Mouse (Mus musculus) lung, embryonic 15.5 days (tissue): ENCODE measurements around the gene Letm1. TPM values are rescaled to one million over a fixed set of nuclear protein-coding genes. Genes with fewer than 3 reads are reported as not detected.

Experiments used
- ATAC-seq: fragments of 200-750 bp; cut with Nextera tagmentation; 2 replicates; pipeline ENCODE4 v1.8.0; 2017; ENCODE audit warnings: moderate number of reproducible peaks, borderline replicate concordance; ENCODE audit not compliant: low FRiP score, low TSS enrichment; ENCODE audit errors: extremely low read depth
- H3K27ac ChIP-seq: fragments of 300-500 bp; sonication (generic); 2 replicates; pipeline ENCODE4 v1.5.1; 2015; ENCODE audit warnings: moderate library complexity, mild to moderate bottlenecking, inconsistent platforms
- H3K27me3 ChIP-seq: fragments of 300-500 bp; sonication (generic); 2 replicates; pipeline ENCODE4 v1.6.1; 2015; ENCODE audit warnings: inconsistent platforms
- H3K36me3 ChIP-seq: fragments of 300-500 bp; sonication (generic); 2 replicates; pipeline ENCODE4 v1.6.1; 2015; ENCODE audit warnings: inconsistent platforms
- H3K4me1 ChIP-seq: fragments of 300-500 bp; sonication (generic); 2 replicates; pipeline ENCODE4 v1.6.1; 2015; ENCODE audit warnings: inconsistent platforms
- H3K4me2 ChIP-seq: fragments of 300-500 bp; sonication (generic); 2 replicates; pipeline ENCODE4 v1.6.1; 2015; ENCODE audit warnings: inconsistent platforms, mild to moderate bottlenecking, moderate library complexity
- H3K4me3 ChIP-seq: fragments of 300-500 bp; sonication (generic); 2 replicates; pipeline ENCODE4 v1.5.1; 2015; ENCODE audit warnings: mild to moderate bottlenecking, inconsistent platforms
- H3K9ac ChIP-seq: fragments of 300-500 bp; sonication (generic); 2 replicates; pipeline ENCODE4 v1.6.1; 2015; ENCODE audit warnings: inconsistent platforms
- H3K9me3 ChIP-seq: fragments of 300-500 bp; sonication (generic); 2 replicates; pipeline ENCODE4 v1.6.1; 2016; ENCODE audit warnings: inconsistent platforms
- WGBS: fragments of 180-500 bp; shearing (Covaris S2); methylation state at CpG from one replicate; pipeline ENCODE4 v1.1.7; 2015; 5-methylcytosine and 5-hydroxymethylcytosine counted together
- polyA plus RNA-seq: library from polyadenylated mRNA; unstranded; fragments of >200 nt; fragmentation: Nextera tagmentation; extraction: Ambion mirVana; gene quantifications from 2 replicates; pipeline ENCODE4 v1.2.1, GENCODE M21; 2015

The Letm1 gene
- polyA plus RNA-seq, 1 experiment from 2014 or later, result 47.1 TPM

- H3K9ac ChIP-seq, result no peak overlapping the region
- peak overlapping the region; percentile 56 for H3K27ac ChIP-seq
- H3K4me2 ChIP-seq, result no peak overlapping the region
- H3K4me3 ChIP-seq, result no peak overlapping the region
- H3K27me3 ChIP-seq, result no peaks in the 10 kb centered on the region
- H3K36me3 ChIP-seq, result no peaks in the 10 kb centered on the region
- H3K4me1 ChIP-seq, result peaks cover 87% of the 10 kb centered on the region
- H3K9me3 ChIP-seq, result no peaks in the 10 kb centered on the region
- ATAC-seq, result no peak
- 45% methylated on average over 8 of the region's 8 CpGs for WGBS
These were observed 78.6 kb downstream of the Letm1 start for GRCm38 (mm10) chr5:33703999-33704398.

GRCm38 (mm10) chr5:33701832-33702231 lies 80.8 kb downstream of the Letm1 start:
- H3K27ac ChIP-seq, result peak overlapping the region; percentile 62; the same call in 1 of the 2 replicates
- no peak overlapping the region for H3K9ac ChIP-seq
- no peaks in the 10 kb centered on the region for H3K27me3 ChIP-seq
- no peaks in the 10 kb centered on the region for H3K9me3 ChIP-seq
- H3K4me1 ChIP-seq, result peaks cover 89% of the 10 kb centered on the region
- ATAC-seq, result no peak
- no peak overlapping the region for H3K4me3 ChIP-seq
- WGBS, result 68% methylated on average over 11 of the region's 11 CpGs
- no peaks in the 10 kb centered on the region for H3K36me3 ChIP-seq
- H3K4me2 ChIP-seq, result no peak overlapping the region

- H3K4me2 ChIP-seq, result no peak overlapping the region
- H3K27ac ChIP-seq, result no peak overlapping the region
- no peaks in the 10 kb centered on the region for H3K9me3 ChIP-seq
- 18% methylated on average over 13 of the region's 13 CpGs for WGBS
- H3K27me3 ChIP-seq, result no peaks in the 10 kb centered on the region
- H3K9ac ChIP-seq, result no peak overlapping the region
- no peak for ATAC-seq
- H3K36me3 ChIP-seq, result no peaks in the 10 kb centered on the region
- peaks cover 82% of the 10 kb centered on the region for H3K4me1 ChIP-seq
- no peak overlapping the region for H3K4me3 ChIP-seq
These were observed 82.6 kb downstream of the Letm1 start for GRCm38 (mm10) chr5:33700010-33700409.

- WGBS, result 96% methylated on average over 5 of the region's 5 CpGs
These were observed 83.9 kb downstream of the Letm1 start for GRCm38 (mm10) chr5:33698669-33699068.

GRCm38 (mm10) chr5:33697947-33698512 lies 84.6 kb downstream of the Letm1 start:
- Histone ChIP-seq H3K4me3 (no peak overlapping the region), H3K9ac (no peak overlapping the region; the same call in 1 of the 2 replicates), H3K27me3 (0 out of 2 replicates have a peak, but pooled peaks cover 5% of the 10 kb centered on the region), H3K36me3 (no peaks in the 10 kb centered on the region), H3K4me2 (peak overlapping the region; percentile 8; the same call in 1 of the 2 replicates), H3K9me3 (no peaks in the 10 kb centered on the region), H3K4me1 (peaks cover 88% of the 10 kb centered on the region), H3K27ac (peak overlapping the region; percentile 98)
- ATAC-seq, result no peak
- 16% methylated on average over 13 of the region's 13 CpGs for WGBS

More at GRCm38 (mm10) chr5:33698669-33699068, 83.9 kb downstream of the Letm1 start:
- Histone ChIP-seq H3K9me3 (no peaks in the 10 kb centered on the region), H3K4me1 (peaks cover 83% of the 10 kb centered on the region), H3K27me3 (0 out of 2 replicates have a peak, but pooled peaks cover 5% of the 10 kb centered on the region), H3K4me2 (no peak overlapping the region), H3K36me3 (no peaks in the 10 kb centered on the region), H3K4me3 (no peak overlapping the region), H3K27ac (peak overlapping the region; percentile 98), H3K9ac (no peak overlapping the region)
- ATAC-seq, result no peak

- Histone ChIP-seq H3K27me3 (0 out of 2 replicates have a peak, but pooled peaks cover 5% of the 10 kb centered on the region), H3K4me3 (no peak overlapping the region), H3K4me2 (no peak overlapping the region), H3K27ac (peak overlapping the region; percentile 98), H3K4me1 (peaks cover 92% of the 10 kb centered on the region), H3K36me3 (no peaks in the 10 kb centered on the region), H3K9ac (no peak overlapping the region; the same call in 1 of the 2 replicates), H3K9me3 (no peaks in the 10 kb centered on the region)
- WGBS, result 44% methylated on average over 1 of the region's 1 CpGs
- no peak for ATAC-seq
These were observed 85.1 kb downstream of the Letm1 start for GRCm38 (mm10) chr5:33697534-33697933.

GRCm38 (mm10) chr5:33696430-33696829 lies 86.2 kb downstream of the Letm1 start:
- Histone ChIP-seq H3K4me2 (peak overlapping the region; percentile 77), H3K9ac (no peak overlapping the region), H3K27me3 (0 out of 2 replicates have a peak, but pooled peaks cover 5% of the 10 kb centered on the region), H3K36me3 (no peaks in the 10 kb centered on the region), H3K27ac (peak overlapping the region; percentile 98), H3K4me3 (no peak overlapping the region), H3K4me1 (peaks cover 88% of the 10 kb centered on the region), H3K9me3 (no peaks in the 10 kb centered on the region)
- ATAC-seq, result peak; percentile 47
- WGBS, result 58% methylated on average over 5 of the region's 5 CpGs

- WGBS, result 6% methylated on average over 24 of the region's 24 CpGs
- ATAC-seq, result peak; percentile 25; the same call in 1 of the 2 replicates
- H3K4me2 ChIP-seq, result peak overlapping the region; percentile 77
- peak overlapping the region; percentile 42 for H3K4me3 ChIP-seq
- peaks cover 85% of the 10 kb centered on the region for H3K4me1 ChIP-seq
- no peaks in the 10 kb centered on the region for H3K36me3 ChIP-seq
- H3K27ac ChIP-seq, result peak overlapping the region; percentile 98
- H3K27me3 ChIP-seq, result 0 out of 2 replicates have a peak, but pooled peaks cover 5% of the 10 kb centered on the region
- H3K9me3 ChIP-seq, result no peaks in the 10 kb centered on the region
- peak overlapping the region; percentile 46 for H3K9ac ChIP-seq
These were observed 86.9 kb downstream of the Letm1 start for GRCm38 (mm10) chr5:33695718-33696121.

GRCm38 (mm10) chr5:33694848-33695717 lies 87.5 kb downstream of the Letm1 start:
- ATAC-seq, result peak; percentile 58
- 3% methylated on average over 67 of the region's 71 CpGs for WGBS
- H3K4me1 ChIP-seq, result peaks cover 85% of the 10 kb centered on the region

GRCm38 (mm10) chr5:33694461-33694847 lies 88.2 kb downstream of the Letm1 start:
- ATAC-seq, result no peak
- no peak overlapping the region for H3K4me3 ChIP-seq
- peak overlapping the region; percentile 98 for H3K27ac ChIP-seq
- H3K4me1 ChIP-seq, result peaks cover 85% of the 10 kb centered on the region
- H3K9ac ChIP-seq, result no peak overlapping the region
- H3K9me3 ChIP-seq, result no peaks in the 10 kb centered on the region
- H3K27me3 ChIP-seq, result 0 out of 2 replicates have a peak, but pooled peaks cover 5% of the 10 kb centered on the region
- WGBS, result 55% methylated on average over 9 of the region's 9 CpGs
- no peaks in the 10 kb centered on the region for H3K36me3 ChIP-seq
- 0 out of 2 replicates have a peak overlapping the region, but pooled peaks have one; percentile 77 for H3K4me2 ChIP-seq

More at GRCm38 (mm10) chr5:33694848-33695717, 87.5 kb downstream of the Letm1 start:
- Histone ChIP-seq H3K27me3 (0 out of 2 replicates have a peak, but pooled peaks cover 5% of the 10 kb centered on the region), H3K9ac (peak overlapping the region; percentile 46), H3K27ac (peak overlapping the region; percentile 98), H3K4me2 (peak overlapping the region; percentile 77), H3K9me3 (no peaks in the 10 kb centered on the region), H3K36me3 (no peaks in the 10 kb centered on the region), H3K4me3 (peak overlapping the region; percentile 42)

- H3K4me3 ChIP-seq, result no peak overlapping the region
These were observed 90.2 kb downstream of the Letm1 start for GRCm38 (mm10) chr5:33692393-33692792.

More at GRCm38 (mm10) chr5:33692393-33692792, 90.2 kb downstream of the Letm1 start:
- ATAC-seq, result peak; percentile 15; the same call in 1 of the 2 replicates
- H3K9ac ChIP-seq, result peak overlapping the region; percentile 43; the same call in 1 of the 2 replicates
- peak overlapping the region; percentile 98 for H3K27ac ChIP-seq
- WGBS, result 3% methylated on average over 24 of the region's 24 CpGs
- no peaks in the 10 kb centered on the region for H3K9me3 ChIP-seq
- peak overlapping the region; percentile 36 for H3K4me2 ChIP-seq
- H3K36me3 ChIP-seq, result no peaks in the 10 kb centered on the region
- peaks cover 79% of the 10 kb centered on the region for H3K4me1 ChIP-seq
- 0 out of 2 replicates have a peak, but pooled peaks cover 5% of the 10 kb centered on the region for H3K27me3 ChIP-seq
